Mouse (Mus musculus) heart, embryonic 11.5 days (tissue): ENCODE results near the gene Usp36. TPM values are rescaled to one million over a fixed set of nuclear protein-coding genes. Genes with fewer than 3 reads are reported as not detected.
A peak's percentile ranks its signal among the peaks of the same experiment; 100 is the strongest.

Experiments
- ATAC-seq: fragments of 200-750 bp; cut with Nextera tagmentation; replicated peaks from 2 replicates; pipeline ENCODE4 v1.8.0; 2017; ENCODE audit warnings: moderate library complexity; ENCODE audit not compliant: insufficient number of reproducible peaks, low FRiP score, low TSS enrichment
- H3K27ac ChIP-seq: fragments of 300-500 bp; sonication (generic); 2 replicates; pipeline ENCODE4 v1.5.1; 2014; ENCODE audit warnings: mild to moderate bottlenecking, low read depth, low read length
- H3K27me3 ChIP-seq: fragments of 300-500 bp; sonication (generic); 2 replicates; pipeline ENCODE4 v1.6.1; 2014; ENCODE audit warnings: mild to moderate bottlenecking, low read length, mixed read lengths; ENCODE audit not compliant: control insufficient read depth, insufficient read depth
- H3K36me3 ChIP-seq: fragments of 300-500 bp; sonication (generic); 2 replicates; pipeline ENCODE4 v1.6.1; 2014; ENCODE audit warnings: mild to moderate bottlenecking, low read length, moderate library complexity, mixed read lengths; ENCODE audit not compliant: control insufficient read depth, insufficient read depth
- H3K4me1 ChIP-seq: fragments of 300-500 bp; sonication (generic); 2 replicates; pipeline ENCODE4 v1.6.1; 2014; ENCODE audit warnings: low read length; ENCODE audit not compliant: control insufficient read depth, insufficient read depth
- H3K4me2 ChIP-seq: fragments of 300-500 bp; sonication (generic); 2 replicates; pipeline ENCODE4 v1.6.1; 2014; ENCODE audit warnings: mild to moderate bottlenecking, moderate library complexity
- H3K4me3 ChIP-seq: fragments of 300-500 bp; sonication (generic); 2 replicates; pipeline ENCODE4 v1.5.1; 2014; ENCODE audit warnings: low read depth, low read length
- H3K9ac ChIP-seq: fragments of 300-500 bp; sonication (generic); 2 replicates; pipeline ENCODE4 v1.6.1; 2014; ENCODE audit warnings: mild to moderate bottlenecking, low read depth, low read length, moderate library complexity
- H3K9me3 ChIP-seq: fragments of 300-500 bp; sonication (generic); replicated peaks from 2 replicates; pipeline ENCODE4 v1.6.1; 2016; ENCODE audit warnings: low read length; ENCODE audit not compliant: control insufficient read depth
- WGBS: fragments of 180-500 bp; shearing (Covaris S2); extraction: QIAGEN DNeasy Blood & Tissue Kit; methylation state at CpG from one replicate; pipeline ENCODE4 v1.1.7; 2014; ENCODE audit not compliant: insufficient replicate concordance; 5-methylcytosine and 5-hydroxymethylcytosine counted together
- polyA plus RNA-seq: library from polyadenylated mRNA; unstranded; fragments of >200 nt; fragmentation: Nextera tagmentation; extraction: Ambion mirVana; gene quantifications from 2 replicates; pipeline ENCODE4 v1.2.1, GENCODE M21; 2014

The Usp36 gene
- polyA plus RNA-seq, 1 experiment from 2014 or later, result 11.1 TPM

GRCm38 (mm10) chr11:118326991-118327971, 37.2 kb upstream of the Usp36 start:
- WGBS, result 69% methylated on average over 24 of the region's 24 CpGs
- H3K9me3 ChIP-seq, result no peaks in the 10 kb centered on the region
- H3K4me2 ChIP-seq, result no peak overlapping the region; the same call in 1 of the 2 replicates

GRCm38 (mm10) chr11:118326491-118326890, 36.4 kb upstream of the Usp36 start:
- H3K4me3 ChIP-seq, result no peak overlapping the region
- H3K4me2 ChIP-seq, result no peak overlapping the region
- 86% methylated on average over 4 of the region's 4 CpGs for WGBS
- no peak for ATAC-seq
- H3K27ac ChIP-seq, result no peak overlapping the region
- H3K4me1 ChIP-seq, result peaks cover 17% of the 10 kb centered on the region
- H3K36me3 ChIP-seq, result no peaks in the 10 kb centered on the region
- no peaks in the 10 kb centered on the region for H3K27me3 ChIP-seq
- H3K9ac ChIP-seq, result no peak overlapping the region
- no peaks in the 10 kb centered on the region for H3K9me3 ChIP-seq

More at GRCm38 (mm10) chr11:118326991-118327971, 37.2 kb upstream of the Usp36 start:
- Histone ChIP-seq H3K36me3 (no peaks in the 10 kb centered on the region), H3K4me3 (no peak overlapping the region), H3K4me1 (peaks cover 17% of the 10 kb centered on the region), H3K27ac (peak overlapping the region; percentile 50), H3K27me3 (no peaks in the 10 kb centered on the region), H3K9ac (no peak overlapping the region)
- no peak for ATAC-seq

GRCm38 (mm10) chr11:118324541-118324940, 34.5 kb upstream of the Usp36 start:
- Histone ChIP-seq H3K27me3 (no peaks in the 10 kb centered on the region), H3K4me2 (no peak overlapping the region)
- no peak for ATAC-seq

GRCm38 (mm10) chr11:118323974-118324373, 33.9 kb upstream of the Usp36 start:
- Histone ChIP-seq H3K27me3 (no peaks in the 10 kb centered on the region), H3K4me2 (no peak overlapping the region), H3K36me3 (0 out of 2 replicates have a peak, but pooled peaks cover 5% of the 10 kb centered on the region), H3K9ac (no peak overlapping the region; the same call in 1 of the 2 replicates), H3K27ac (no peak overlapping the region), H3K4me3 (no peak overlapping the region), H3K4me1 (peaks cover 17% of the 10 kb centered on the region), H3K9me3 (no peaks in the 10 kb centered on the region)
- ATAC-seq, result no peak
- 33% methylated on average over 5 of the region's 5 CpGs for WGBS

More at GRCm38 (mm10) chr11:118324541-118324940, 34.5 kb upstream of the Usp36 start:
- H3K9ac ChIP-seq, result no peak overlapping the region; the same call in 1 of the 2 replicates
- no peak overlapping the region for H3K27ac ChIP-seq
- H3K36me3 ChIP-seq, result 0 out of 2 replicates have a peak, but pooled peaks cover 4% of the 10 kb centered on the region
- 63% methylated on average over 5 of the region's 5 CpGs for WGBS
- H3K4me3 ChIP-seq, result no peak overlapping the region
- peaks cover 17% of the 10 kb centered on the region for H3K4me1 ChIP-seq
- H3K9me3 ChIP-seq, result no peaks in the 10 kb centered on the region

GRCm38 (mm10) chr11:118322647-118323046, 32.6 kb upstream of the Usp36 start:
- Histone ChIP-seq H3K36me3 (0 out of 2 replicates have a peak, but pooled peaks cover 5% of the 10 kb centered on the region), H3K4me3 (no peak overlapping the region), H3K27me3 (no peaks in the 10 kb centered on the region), H3K27ac (no peak overlapping the region), H3K4me1 (peaks cover 17% of the 10 kb centered on the region), H3K4me2 (no peak overlapping the region), H3K9me3 (no peaks in the 10 kb centered on the region), H3K9ac (no peak overlapping the region)
- ATAC-seq, result no peak
- 57% methylated on average over 3 of the region's 3 CpGs for WGBS

GRCm38 (mm10) chr11:118321971-118322370, 31.9 kb upstream of the Usp36 start:
- 0 out of 2 replicates have a peak, but pooled peaks cover 5% of the 10 kb centered on the region for H3K36me3 ChIP-seq
- no peak for ATAC-seq
- no peak overlapping the region for H3K4me2 ChIP-seq
- no peak overlapping the region for H3K27ac ChIP-seq
- WGBS, result 50% methylated on average over 4 of the region's 4 CpGs
- peaks cover 15% of the 10 kb centered on the region; the same call in 1 of the 2 replicates for H3K4me1 ChIP-seq
- no peaks in the 10 kb centered on the region for H3K27me3 ChIP-seq
- no peak overlapping the region for H3K4me3 ChIP-seq
- no peaks in the 10 kb centered on the region for H3K9me3 ChIP-seq
- H3K9ac ChIP-seq, result no peak overlapping the region

- no peak for ATAC-seq
- 75% methylated on average over 7 of the region's 7 CpGs for WGBS
- Histone ChIP-seq H3K4me1 (peaks cover 19% of the 10 kb centered on the region; the same call in 1 of the 2 replicates), H3K9me3 (no peaks in the 10 kb centered on the region), H3K27ac (no peak overlapping the region), H3K36me3 (0 out of 2 replicates have a peak, but pooled peaks cover 5% of the 10 kb centered on the region), H3K27me3 (no peaks in the 10 kb centered on the region), H3K4me2 (no peak overlapping the region), H3K9ac (no peak overlapping the region), H3K4me3 (no peak overlapping the region)
These were observed 31.5 kb upstream of the Usp36 start for GRCm38 (mm10) chr11:118321500-118321899.

GRCm38 (mm10) chr11:118318678-118319077, 28.6 kb upstream of the Usp36 start:
- H3K36me3 ChIP-seq, result 0 out of 2 replicates have a peak, but pooled peaks cover 5% of the 10 kb centered on the region
- H3K9ac ChIP-seq, result no peak overlapping the region
- no peaks in the 10 kb centered on the region for H3K27me3 ChIP-seq
- H3K4me2 ChIP-seq, result no peak overlapping the region
- H3K9me3 ChIP-seq, result no peaks in the 10 kb centered on the region
- no peak overlapping the region for H3K4me3 ChIP-seq
- ATAC-seq, result no peak
- H3K4me1 ChIP-seq, result peaks cover 17% of the 10 kb centered on the region
- WGBS, result 68% methylated on average over 5 of the region's 5 CpGs
- no peak overlapping the region for H3K27ac ChIP-seq
